In genomic region chr8:48511546-48511945, GRCm38 (mm10) we compare ENCODE assay signal across 15 mouse cellular contexts.
DNase-seq lines count a peak whose midpoint lies in the region; ATAC-seq and TF ChIP-seq lines count a peak whose summit lies in the region.
"Had no signal": no experiment of that assay in that cellular context is flagged by ENCODE, and none has a peak within 500 bp of the region (broad histone marks: within the 10 kb centered on the region; RNA-seq: fewer than 3 reads in every experiment).

No protein-coding gene starts in this region.

- H3K27ac ChIP-seq in heart, adult 2 months = no peak overlapping the region
- H3K27ac ChIP-seq in hindbrain, embryonic 16.5 days (ENCODE audit: low read depth, low read length) = no peak overlapping the region
- no peak overlapping the region for H3K27ac ChIP-seq in hindbrain, embryonic 12.5 days
- H3K27ac ChIP-seq in midbrain, embryonic 15.5 days = peak overlapping the region; percentile 35; the same call in 1 of the 2 replicates
- no peak overlapping the region for H3K27ac ChIP-seq in midbrain, embryonic 13.5 days
- peak overlapping the region; percentile 29; the same call in 1 of the 2 replicates for H3K27ac ChIP-seq in neural tube, embryonic 15.5 days (replicated peaks)
- H3K27ac ChIP-seq: embryonic facial prominence, embryonic 13.5 days; intestine, embryonic 15.5 days; limb, embryonic 10.5 days; liver, embryonic 13.5 days had no signal

- H3K4me2 ChIP-seq in hindbrain, embryonic 16.5 days (ENCODE audit: low read length) = peak overlapping the region; percentile 15; the same call in 1 of the 2 replicates
- no peak overlapping the region for H3K4me2 ChIP-seq in hindbrain, embryonic 12.5 days (replicated peaks)
- H3K4me2 ChIP-seq in midbrain, embryonic 15.5 days = no peak overlapping the region
- no peak overlapping the region for H3K4me2 ChIP-seq in midbrain, embryonic 13.5 days (replicated peaks)
- H3K4me2 ChIP-seq in neural tube, embryonic 15.5 days = no peak overlapping the region
- H3K4me2 ChIP-seq: embryonic facial prominence, embryonic 13.5 days; intestine, embryonic 15.5 days; liver, embryonic 13.5 days had no signal

- no peak for TF ChIP-seq POLR2A in heart, adult 2 months (IDR thresholded peaks at IDR 0.05; ENCODE audit: insufficient read depth, low read depth, low read length)

- no peaks in the 10 kb centered on the region for H3K27me3 ChIP-seq in heart, adult 2 months (ENCODE audit: control insufficient read depth, insufficient read depth, low read length)
- no peaks in the 10 kb centered on the region for H3K27me3 ChIP-seq in hindbrain, embryonic 16.5 days (replicated peaks; ENCODE audit: control insufficient read depth, insufficient read depth, low read length)
- no peaks in the 10 kb centered on the region for H3K27me3 ChIP-seq in hindbrain, embryonic 12.5 days
- no peaks in the 10 kb centered on the region for H3K27me3 ChIP-seq in midbrain, embryonic 15.5 days (replicated peaks)
- H3K27me3 ChIP-seq in midbrain, embryonic 13.5 days = no peaks in the 10 kb centered on the region
- H3K27me3 ChIP-seq in neural tube, embryonic 15.5 days (replicated peaks) = no peaks in the 10 kb centered on the region
- H3K27me3 ChIP-seq: embryonic facial prominence, embryonic 13.5 days; intestine, embryonic 15.5 days; liver, embryonic 13.5 days had no signal

- intact Hi-C loops in heart, adult 2 months (cut with DNase I) = no loop called here
- intact Hi-C loops in heart, postnatal 10 days (cut with DNase I) = no loop called here

- no peak overlapping the region for H3K9ac ChIP-seq in heart, adult 2 months (ENCODE audit: low read depth, low read length)
- no peak overlapping the region for H3K9ac ChIP-seq in hindbrain, embryonic 16.5 days (ENCODE audit: low read depth, low read length)
- H3K9ac ChIP-seq in hindbrain, embryonic 12.5 days = no peak overlapping the region
- no peak overlapping the region for H3K9ac ChIP-seq in midbrain, embryonic 15.5 days
- H3K9ac ChIP-seq in midbrain, embryonic 13.5 days (replicated peaks) = no peak overlapping the region
- no peak overlapping the region for H3K9ac ChIP-seq in neural tube, embryonic 15.5 days (replicated peaks)
- H3K9ac ChIP-seq: embryonic facial prominence, embryonic 13.5 days; intestine, embryonic 15.5 days; liver, embryonic 13.5 days had no signal

- WGBS in heart, adult 2 months = 63% methylated on average over 12 of the region's 12 CpGs
- WGBS in hindbrain, embryonic 16.5 days = 82% methylated on average over 12 of the region's 12 CpGs
- WGBS in hindbrain, embryonic 12.5 days = 92% methylated on average over 12 of the region's 12 CpGs
- 81% methylated on average over 12 of the region's 12 CpGs for WGBS in midbrain, embryonic 15.5 days
- WGBS in midbrain, embryonic 13.5 days = 90% methylated on average over 12 of the region's 12 CpGs
- 86% methylated on average over 12 of the region's 12 CpGs for WGBS in neural tube, embryonic 15.5 days

- H3K4me3 ChIP-seq in heart, adult 2 months = peak overlapping the region; percentile 31
- H3K4me3 ChIP-seq in hindbrain, embryonic 16.5 days (ENCODE audit: low read length) = no peak overlapping the region
- no peak overlapping the region for H3K4me3 ChIP-seq in hindbrain, embryonic 12.5 days
- no peak overlapping the region for H3K4me3 ChIP-seq in midbrain, embryonic 15.5 days
- H3K4me3 ChIP-seq in midbrain, embryonic 13.5 days (replicated peaks) = no peak overlapping the region
- no peak overlapping the region for H3K4me3 ChIP-seq in neural tube, embryonic 15.5 days (replicated peaks)
- H3K4me3 ChIP-seq: embryonic facial prominence, embryonic 13.5 days; intestine, embryonic 15.5 days; limb, embryonic 10.5 days; liver, embryonic 13.5 days had no signal

- H3K79me2 ChIP-seq in heart, adult 2 months (replicated peaks; ENCODE audit: control insufficient read depth, insufficient read depth, low read length) = no peaks in the 10 kb centered on the region

- no peaks in the 10 kb centered on the region for H3K9me3 ChIP-seq in hindbrain, embryonic 16.5 days (ENCODE audit: control insufficient read depth, low read length)
- no peaks in the 10 kb centered on the region for H3K9me3 ChIP-seq in hindbrain, embryonic 12.5 days (replicated peaks)
- H3K9me3 ChIP-seq in midbrain, embryonic 15.5 days = no peaks in the 10 kb centered on the region
- 0 out of 2 replicates have a peak, but pooled peaks cover 6% of the 10 kb centered on the region for H3K9me3 ChIP-seq in midbrain, embryonic 13.5 days
- no peaks in the 10 kb centered on the region for H3K9me3 ChIP-seq in neural tube, embryonic 15.5 days (replicated peaks)
- H3K9me3 ChIP-seq: embryonic facial prominence, embryonic 13.5 days; intestine, embryonic 15.5 days; limb, embryonic 10.5 days; liver, embryonic 13.5 days had no signal

- no peak for ATAC-seq in hindbrain, embryonic 16.5 days
- ATAC-seq in hindbrain, embryonic 12.5 days (ENCODE audit: low FRiP score) = no peak
- no peak for ATAC-seq in midbrain, embryonic 15.5 days (replicated peaks)
- no peak for ATAC-seq in midbrain, embryonic 13.5 days
- ATAC-seq in neural tube, embryonic 15.5 days (ENCODE audit: low FRiP score) = no peak
- ATAC-seq: intestine, embryonic 15.5 days had no signal

- no peaks in the 10 kb centered on the region for H3K36me3 ChIP-seq in heart, adult 2 months (ENCODE audit: control insufficient read depth, insufficient read depth, low read length)
- no peaks in the 10 kb centered on the region for H3K36me3 ChIP-seq in hindbrain, embryonic 16.5 days (ENCODE audit: control insufficient read depth, insufficient read depth, low read length)
- no peaks in the 10 kb centered on the region for H3K36me3 ChIP-seq in hindbrain, embryonic 12.5 days
- no peaks in the 10 kb centered on the region for H3K36me3 ChIP-seq in midbrain, embryonic 15.5 days (replicated peaks)
- no peaks in the 10 kb centered on the region for H3K36me3 ChIP-seq in midbrain, embryonic 13.5 days
- H3K36me3 ChIP-seq in neural tube, embryonic 15.5 days = no peaks in the 10 kb centered on the region
- H3K36me3 ChIP-seq: intestine, embryonic 15.5 days; liver, embryonic 13.5 days had no signal

- no peak for TF ChIP-seq CTCF in heart, adult 2 months (IDR thresholded peaks at IDR 0.05)

- DNase-seq in heart, adult 2 months = no peak
- no peak for DNase-seq in heart, postnatal 10 days
- DNase-seq in cerebellum, adult 18-20 months = no peak
- DNase-seq: adrenal gland, postnatal 10 days; kidney, postnatal 10 days; liver, embryonic 13.5 days; thymus, postnatal 14 days had no signal

- TF ChIP-seq EP300 in heart, adult 2 months (IDR thresholded peaks at IDR 0.05; ENCODE audit: insufficient read depth, low read depth, low read length) = no peak

- H3K4me1 ChIP-seq in heart, adult 2 months (ENCODE audit: control insufficient read depth, insufficient read depth, low read length) = no peaks in the 10 kb centered on the region
- H3K4me1 ChIP-seq in hindbrain, embryonic 16.5 days (ENCODE audit: control insufficient read depth, insufficient read depth, low read depth, low read length) = peaks cover 12% of the 10 kb centered on the region
- peaks cover 19% of the 10 kb centered on the region for H3K4me1 ChIP-seq in hindbrain, embryonic 12.5 days
- H3K4me1 ChIP-seq in midbrain, embryonic 15.5 days = peaks cover 31% of the 10 kb centered on the region
- H3K4me1 ChIP-seq in midbrain, embryonic 13.5 days (replicated peaks) = peaks cover 24% of the 10 kb centered on the region
- peaks cover 23% of the 10 kb centered on the region for H3K4me1 ChIP-seq in neural tube, embryonic 15.5 days
- H3K4me1 ChIP-seq: intestine, embryonic 15.5 days; liver, embryonic 13.5 days had no signal

Comparison
In these comparisons a context has a peak if more than half of its experiments do, and no peak if none do; other contexts are left out.
1. H3K27ac ChIP-seq: peak in midbrain, embryonic 15.5 days (single experiment) and neural tube, embryonic 15.5 days (single experiment); none in heart, adult 2 months (single experiment), hindbrain, embryonic 16.5 days (single experiment), hindbrain, embryonic 12.5 days (single experiment) and midbrain, embryonic 13.5 days (single experiment).